Mouse (Mus musculus): Measurements from ENCODE around the gene Agap1.

GRCm38 (mm10) chr1:89580999-89581765, 126.6 kb downstream of the Agap1 start:
- TF ChIP-seq CTCF (IDR thresholded peaks at IDR 0.05; ENCODE audit: borderline replicate concordance, control insufficient read depth, extremely low read depth, insufficient read depth, low read length, poor library complexity): no peak
- no peak for TF ChIP-seq POLR2A (IDR thresholded peaks at IDR 0.05; ENCODE audit: control insufficient read depth, extremely low read depth, insufficient read depth, low read length, poor library complexity)

Data from thymus, adult 2 months (tissue).